Mouse (Mus musculus) embryonic facial prominence, embryonic 14.5 days (tissue): Measurements from ENCODE around the gene Dcbld1. TPM values are rescaled to one million over a fixed set of nuclear protein-coding genes. Genes with fewer than 3 reads are reported as not detected.
"Not testable (repeated sequence)": the region's sequence is repeated elsewhere in the genome, so short reads cannot be mapped to it uniquely, and the experiment has no call there.

Source experiments
- ATAC-seq: fragments of 200-750 bp; cut with Nextera tagmentation; 2 replicates; pipeline ENCODE4 v1.8.0; 2017; ENCODE audit warnings: low read depth, moderate number of reproducible peaks, moderate TSS enrichment
- DNase-seq: peaks from one replicate; pipeline ENCODE4 v3.0.0-alpha.2; 2015; ENCODE audit warnings: low spot score
- H3K27ac ChIP-seq: fragments of 300-500 bp; sonication (generic); replicated peaks from 2 replicates; pipeline ENCODE4 v1.5.1; 2014; ENCODE audit warnings: low read depth, mild to moderate bottlenecking, low read length, moderate library complexity
- H3K27me3 ChIP-seq: fragments of 300-500 bp; sonication (generic); replicated peaks from 2 replicates; pipeline ENCODE4 v1.6.1; 2014; ENCODE audit warnings: low read length; ENCODE audit not compliant: control insufficient read depth, insufficient read depth
- H3K36me3 ChIP-seq: fragments of 300-500 bp; sonication (generic); 2 replicates; pipeline ENCODE4 v1.6.1; 2014; ENCODE audit warnings: low read length, mixed read lengths; ENCODE audit not compliant: control insufficient read depth, insufficient read depth
- H3K4me1 ChIP-seq: fragments of 300-500 bp; sonication (generic); 2 replicates; pipeline ENCODE4 v1.6.1; 2014; ENCODE audit warnings: antibody characterized with exemption, low read length; ENCODE audit not compliant: control insufficient read depth, insufficient read depth
- H3K4me2 ChIP-seq: fragments of 300-500 bp; sonication (generic); 2 replicates; pipeline ENCODE4 v1.6.1; 2014; ENCODE audit warnings: low read depth, mild to moderate bottlenecking, low read length, moderate library complexity, mixed read lengths
- H3K4me3 ChIP-seq: fragments of 300-500 bp; sonication (generic); 2 replicates; pipeline ENCODE4 v1.5.1; 2014; ENCODE audit warnings: low read depth, mild to moderate bottlenecking, low read length
- H3K9ac ChIP-seq: fragments of 300-500 bp; sonication (generic); 2 replicates; pipeline ENCODE4 v1.6.1; 2014; ENCODE audit warnings: low read depth, mild to moderate bottlenecking, low read length, moderate library complexity, mixed read lengths
- H3K9me3 ChIP-seq: fragments of 300-500 bp; sonication (generic); 2 replicates; pipeline ENCODE4 v1.6.1; 2016; ENCODE audit warnings: low read length; ENCODE audit not compliant: control insufficient read depth
- WGBS: fragments of 180-500 bp; shearing (Covaris S2); extraction: QIAGEN DNeasy Blood & Tissue Kit; methylation state at CpG from one replicate; pipeline ENCODE4 v1.1.7; 2014; 5-methylcytosine and 5-hydroxymethylcytosine counted together
- polyA plus RNA-seq: library from polyadenylated mRNA; unstranded; fragments of >200 nt; fragmentation: Nextera tagmentation; extraction: Ambion mirVana; gene quantifications from 2 replicates; pipeline ENCODE4 v1.2.1, GENCODE M21; 2014

Gene Dcbld1
- polyA plus RNA-seq, 1 experiment from 2014 or later = 12.8 TPM

GRCm38 (mm10) chr10:52281337-52281736 is 47.9 kb downstream of the Dcbld1 start:
- H3K27me3 ChIP-seq = no peaks in the 10 kb centered on the region
- H3K4me1 ChIP-seq = no peaks in the 10 kb centered on the region
- H3K36me3 ChIP-seq = no peaks in the 10 kb centered on the region
- DNase-seq = no peak
- no peaks in the 10 kb centered on the region for H3K9me3 ChIP-seq
- no peak overlapping the region for H3K9ac ChIP-seq
- no peak overlapping the region for H3K4me3 ChIP-seq
- no peak for ATAC-seq
- no peak overlapping the region for H3K4me2 ChIP-seq
- no peak overlapping the region for H3K27ac ChIP-seq

GRCm38 (mm10) chr10:52284578-52284977 is 51.2 kb downstream of the Dcbld1 start:
- ATAC-seq (no peak), DNase-seq (no peak)
- Histone ChIP-seq H3K9ac (no peak overlapping the region), H3K4me1 (no peaks in the 10 kb centered on the region), H3K27ac (no peak overlapping the region), H3K4me2 (no peak overlapping the region), H3K4me3 (no peak overlapping the region), H3K36me3 (no peaks in the 10 kb centered on the region), H3K27me3 (no peaks in the 10 kb centered on the region), H3K9me3 (no peaks in the 10 kb centered on the region)
- WGBS = 64% methylated on average over 8 of the region's 8 CpGs

DNA sequence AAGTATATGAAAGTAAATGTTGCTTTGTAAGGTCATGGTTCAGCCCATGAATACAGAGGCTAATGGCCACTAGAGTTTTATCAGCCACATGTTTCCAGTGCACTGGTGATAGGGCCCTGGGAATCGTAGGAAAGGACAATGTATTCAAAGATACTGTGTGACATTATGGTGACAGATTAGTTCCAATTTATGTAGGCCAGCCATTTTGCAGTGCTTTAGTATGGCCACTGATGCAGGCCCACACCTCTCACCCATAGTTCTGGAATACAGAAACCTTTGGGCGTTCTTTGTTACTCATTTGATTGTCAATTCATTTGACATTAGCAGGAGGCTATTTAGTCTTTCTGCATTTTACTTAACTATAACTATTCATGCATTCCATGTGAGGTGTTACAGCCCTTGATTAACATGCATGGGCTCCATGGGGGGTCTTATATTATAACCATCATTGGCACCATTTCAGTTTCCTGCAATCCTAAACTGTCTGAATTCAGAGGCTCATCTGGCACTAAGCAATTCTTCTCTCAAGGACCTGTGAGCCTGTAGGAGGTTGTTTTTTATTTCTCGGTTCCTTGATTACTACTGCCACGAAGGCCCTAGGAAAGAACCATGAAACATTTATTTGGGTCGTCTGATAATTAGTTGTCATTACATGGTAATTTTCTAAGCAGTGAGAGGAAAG is 54.6 kb downstream of the Dcbld1 start:
- no peaks in the 10 kb centered on the region for H3K36me3 ChIP-seq
- H3K9ac ChIP-seq = no peak overlapping the region
- DNase-seq = no peak
- ATAC-seq = no peak
- no peaks in the 10 kb centered on the region for H3K4me1 ChIP-seq
- no peak overlapping the region for H3K4me3 ChIP-seq
- H3K4me2 ChIP-seq = no peak overlapping the region
- H3K27me3 ChIP-seq = no peaks in the 10 kb centered on the region
- 78% methylated on average over 5 of the region's 5 CpGs for WGBS
- no peaks in the 10 kb centered on the region for H3K9me3 ChIP-seq
- H3K27ac ChIP-seq = no peak overlapping the region

- Histone ChIP-seq H3K27ac (no peak overlapping the region), H3K27me3 (no peaks in the 10 kb centered on the region), H3K4me2 (no peak overlapping the region), H3K4me1 (no peaks in the 10 kb centered on the region), H3K36me3 (no peaks in the 10 kb centered on the region), H3K9ac (no peak overlapping the region), H3K4me3 (no peak overlapping the region), H3K9me3 (no peaks in the 10 kb centered on the region)
- ATAC-seq = no peak
- DNase-seq = no peak
- WGBS = 91% methylated on average over 3 of the region's 3 CpGs
Measured at GRCm38 (mm10) chr10:52289261-52289660, 55.8 kb downstream of the Dcbld1 start.

DNA sequence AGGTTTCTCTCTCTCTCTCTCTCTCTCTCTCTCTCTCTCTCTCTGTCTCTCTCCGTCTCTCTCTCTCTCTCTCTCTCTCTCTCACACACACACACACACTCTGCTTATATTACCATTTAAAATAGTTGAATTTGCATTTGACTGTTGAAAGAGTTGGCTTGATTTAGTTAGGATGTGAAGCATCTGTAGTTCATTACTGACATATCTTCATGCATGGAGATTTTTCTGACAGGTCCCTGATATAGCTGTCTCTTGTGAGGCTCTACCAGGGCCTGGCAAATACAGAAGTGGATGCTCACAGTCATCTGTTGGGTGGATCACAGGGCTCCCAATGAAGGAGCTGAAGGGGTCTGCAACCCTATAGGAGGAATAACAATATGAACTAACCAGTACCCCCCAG is 59.0 kb downstream of the Dcbld1 start:
- 58% methylated on average over 1 of the region's 1 CpGs for WGBS
- not testable (repeated sequence) for H3K27ac ChIP-seq, H3K9ac ChIP-seq, ATAC-seq, H3K4me1 ChIP-seq, H3K27me3 ChIP-seq, H3K4me3 ChIP-seq, H3K36me3 ChIP-seq, H3K4me2 ChIP-seq, H3K9me3 ChIP-seq
- peak; percentile 21 for DNase-seq

GRCm38 (mm10) chr10:52293921-52294577 is 60.6 kb downstream of the Dcbld1 start:
- H3K4me1 ChIP-seq = no peaks in the 10 kb centered on the region
- H3K27me3 ChIP-seq = no peaks in the 10 kb centered on the region
- ATAC-seq = no peak
- H3K36me3 ChIP-seq = no peaks in the 10 kb centered on the region
- DNase-seq = no peak
- no peak overlapping the region for H3K9ac ChIP-seq
- H3K9me3 ChIP-seq = no peaks in the 10 kb centered on the region
- H3K4me3 ChIP-seq = no peak overlapping the region
- no peak overlapping the region for H3K27ac ChIP-seq
- WGBS = 84% methylated on average over 4 of the region's 4 CpGs
- H3K4me2 ChIP-seq = no peak overlapping the region

GRCm38 (mm10) chr10:52295934-52296333 is 62.5 kb downstream of the Dcbld1 start:
- Histone ChIP-seq H3K27me3 (no peaks in the 10 kb centered on the region), H3K36me3 (no peaks in the 10 kb centered on the region), H3K4me3 (no peak overlapping the region), H3K9me3 (no peaks in the 10 kb centered on the region), H3K27ac (no peak overlapping the region), H3K9ac (no peak overlapping the region), H3K4me1 (no peaks in the 10 kb centered on the region), H3K4me2 (no peak overlapping the region)
- ATAC-seq (no peak), DNase-seq (no peak)
- WGBS = 90% methylated on average over 2 of the region's 2 CpGs

DNA sequence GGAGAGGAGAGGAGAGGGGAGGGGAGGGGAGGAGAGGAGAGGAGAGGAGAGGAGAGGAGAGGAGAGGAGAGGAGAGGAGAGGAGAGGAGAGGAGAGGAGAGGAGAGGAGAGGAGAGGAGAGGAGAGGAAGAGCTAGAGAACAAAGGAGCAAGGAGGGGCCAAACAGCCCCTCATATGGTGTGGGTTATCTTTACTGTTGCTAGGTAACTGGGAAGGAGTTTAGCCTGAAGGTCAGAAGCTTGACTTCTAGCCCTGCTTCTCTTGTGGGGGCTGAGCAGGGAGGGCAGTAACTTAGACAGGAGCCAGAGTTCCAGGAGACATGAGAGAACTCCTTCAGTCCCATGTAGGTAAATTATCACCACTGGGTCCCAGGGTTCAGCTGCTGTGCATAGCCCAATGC is 65.1 kb downstream of the Dcbld1 start:
- not testable (repeated sequence) for H3K9me3 ChIP-seq, H3K4me3 ChIP-seq, H3K9ac ChIP-seq, H3K27me3 ChIP-seq, H3K27ac ChIP-seq, DNase-seq, ATAC-seq, H3K4me1 ChIP-seq, H3K36me3 ChIP-seq, H3K4me2 ChIP-seq

GRCm38 (mm10) chr10:52301766-52302165 is 68.3 kb downstream of the Dcbld1 start:
- H3K27me3 ChIP-seq = no peaks in the 10 kb centered on the region
- H3K36me3 ChIP-seq = peaks cover 3% of the 10 kb centered on the region; the same call in 1 of the 2 replicates
- H3K4me3 ChIP-seq = no peak overlapping the region
- no peak overlapping the region for H3K4me2 ChIP-seq
- no peaks in the 10 kb centered on the region for H3K9me3 ChIP-seq
- H3K9ac ChIP-seq = no peak overlapping the region
- ATAC-seq (no peak), DNase-seq (no peak)
- WGBS = 90% methylated on average over 4 of the region's 4 CpGs
- H3K27ac ChIP-seq = no peak overlapping the region
- H3K4me1 ChIP-seq = no peaks in the 10 kb centered on the region
